In the genomic region with DNA sequence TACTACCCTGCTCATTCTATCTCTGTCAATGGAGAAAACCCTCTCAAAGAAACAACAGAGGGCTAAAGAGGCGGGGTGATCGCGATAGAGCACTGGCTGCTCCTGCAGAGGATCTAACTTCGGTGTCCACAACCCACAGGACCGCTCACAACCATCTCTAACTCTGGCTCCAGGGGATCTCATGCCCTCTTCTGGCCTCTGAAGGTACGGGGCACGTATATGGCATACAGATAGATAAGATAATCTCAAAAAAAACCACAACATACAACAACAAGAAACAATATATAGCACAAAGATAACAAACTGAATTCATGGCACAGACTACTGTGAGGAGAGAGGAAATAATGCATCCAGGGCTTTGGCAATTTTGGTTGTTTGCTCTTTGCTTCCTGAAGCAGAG, we compare ENCODE assay signal across 11 mouse cellular contexts. TPM values are rescaled to one million over a fixed set of nuclear protein-coding genes. Genes with fewer than 3 reads are reported as not detected.
A peak's percentile ranks its signal among the peaks of the same experiment; 100 is the strongest.
DNase-seq lines count a peak whose midpoint lies in the region; ATAC-seq and TF ChIP-seq lines count a peak whose summit lies in the region.
"Had no signal": no experiment of that assay in that cellular context is flagged by ENCODE, and none has a peak within 500 bp of the region (broad histone marks: within the 10 kb centered on the region; RNA-seq: fewer than 3 reads in every experiment).

No protein-coding gene starts in this region.

- H3K27me3 ChIP-seq in heart, embryonic 13.5 days (replicated peaks) = no peaks in the 10 kb centered on the region
- no peaks in the 10 kb centered on the region for H3K27me3 ChIP-seq in midbrain, postnatal 0 days (ENCODE audit: insufficient read depth, low read length)
- H3K27me3 ChIP-seq: heart, embryonic 12.5 days had no signal

- no peak overlapping the region for H3K4me3 ChIP-seq in heart, embryonic 13.5 days
- no peak overlapping the region for H3K4me3 ChIP-seq in midbrain, postnatal 0 days (ENCODE audit: low read depth, low read length)
- H3K4me3 ChIP-seq: heart, embryonic 12.5 days had no signal

- H3K9me3 ChIP-seq in heart, embryonic 13.5 days = no peaks in the 10 kb centered on the region
- no peaks in the 10 kb centered on the region for H3K9me3 ChIP-seq in midbrain, postnatal 0 days (ENCODE audit: low read length)
- H3K9me3 ChIP-seq: heart, embryonic 12.5 days had no signal

- peaks cover 14% of the 10 kb centered on the region for H3K4me1 ChIP-seq in heart, embryonic 13.5 days
- H3K4me1 ChIP-seq in midbrain, postnatal 0 days (ENCODE audit: insufficient read depth, low read length) = no peaks in the 10 kb centered on the region; the same call in 1 of the 2 replicates

- DNase-seq in heart, postnatal 25 days (ENCODE audit: low spot score) = no peak
- DNase-seq in thymus, postnatal 0 days (ENCODE audit: low spot score) = peak; percentile 52
- DNase-seq in thymus, adult 18-20 months = no peak
- no peak for DNase-seq in midbrain, postnatal 0 days (ENCODE audit: low spot score)
- DNase-seq in testis, postnatal 10 days (ENCODE audit: low spot score) = no peak
- DNase-seq in right cerebral cortex, postnatal 14 days = no peak
- DNase-seq in cerebellum, postnatal 10 days = no peak
- DNase-seq: cerebellum, adult 11-12 months had no signal

- WGBS in heart, embryonic 13.5 days = 49% methylated on average over 7 of the region's 7 CpGs
- 51% methylated on average over 7 of the region's 7 CpGs for WGBS in midbrain, postnatal 0 days

- no peak for ATAC-seq in heart, embryonic 13.5 days (ENCODE audit: extremely low read depth, insufficient number of reproducible peaks, low FRiP score, low TSS enrichment)
- ATAC-seq in midbrain, postnatal 0 days (ENCODE audit: low FRiP score) = no peak
- ATAC-seq: hindbrain, embryonic 16.5 days had no signal

- H3K36me3 ChIP-seq in heart, embryonic 13.5 days = peaks cover 31% of the 10 kb centered on the region
- peaks cover 23% of the 10 kb centered on the region for H3K36me3 ChIP-seq in midbrain, postnatal 0 days (ENCODE audit: insufficient read depth, low read length)

- intact Hi-C loops in heart, postnatal 25 days (cut with DNase I) = loop anchor here (5.0 to 10.0 kb wide), 2 partner anchors 130 to 363 kb away; no protein-coding TSS in a partner anchor

- H3K27ac ChIP-seq in heart, embryonic 13.5 days (replicated peaks) = no peak overlapping the region
- H3K27ac ChIP-seq in midbrain, postnatal 0 days (ENCODE audit: low read depth, low read length) = no peak overlapping the region

- peak; percentile 47 for TF ChIP-seq CTCF in midbrain, postnatal 0 days (IDR thresholded peaks at IDR 0.05)

- H3K4me2 ChIP-seq in heart, embryonic 13.5 days = no peak overlapping the region
- H3K4me2 ChIP-seq in midbrain, postnatal 0 days (ENCODE audit: low read depth, low read length, poor library complexity, severe bottlenecking) = no peak overlapping the region
- H3K4me2 ChIP-seq: heart, embryonic 12.5 days had no signal

- peak overlapping the region; percentile 19; the same call in 1 of the 2 replicates for H3K9ac ChIP-seq in heart, embryonic 13.5 days
- no peak overlapping the region for H3K9ac ChIP-seq in midbrain, postnatal 0 days (replicated peaks; ENCODE audit: low read length, poor library complexity, severe bottlenecking)
- H3K9ac ChIP-seq: heart, embryonic 12.5 days had no signal

RNA-seq across cellular contexts. Expression of gene Tctn1, which starts 2.2 kb away (rescaled TPM):
- 2.5 and 2.8 TPM in 2 replicates for polyA plus RNA-seq in heart, embryonic 13.5 days (2015; fragmentation: Nextera tagmentation; extraction: Ambion mirVana)
- 1 to 10 TPM; 3.5 to 4.7 TPM for total RNA-seq in heart, postnatal 25 days (2021)
- polyA plus RNA-seq in thymus, postnatal 0 days (2015; fragmentation: Nextera tagmentation; extraction: Ambion mirVana) = 1.8 and 3.3 TPM in 2 replicates
- total RNA-seq in midbrain, postnatal 0 days (2014; rRNA removed) = 30.0 and 37.5 TPM in 2 replicates
- polyA plus RNA-seq in midbrain, postnatal 0 days (2015; fragmentation: Nextera tagmentation; extraction: Ambion mirVana) = 5.8 and 6.2 TPM in 2 replicates

RNA-seq across cellular contexts. Expression of gene Pptc7, which starts 22.1 kb away (rescaled TPM):
- polyA plus RNA-seq in heart, embryonic 13.5 days (2015; fragmentation: Nextera tagmentation; extraction: Ambion mirVana) = 9.1 and 9.7 TPM in 2 replicates
- 10 to 100 TPM; 91.3 to 93.5 TPM for total RNA-seq in heart, postnatal 25 days (2021)
- polyA plus RNA-seq in thymus, postnatal 0 days (2015; fragmentation: Nextera tagmentation; extraction: Ambion mirVana) = 23.8 and 34.3 TPM in 2 replicates
- total RNA-seq in midbrain, postnatal 0 days (2014; rRNA removed) = 19.3 and 22.7 TPM in 2 replicates
- polyA plus RNA-seq in midbrain, postnatal 0 days (2015; fragmentation: Nextera tagmentation; extraction: Ambion mirVana) = 5.6 and 6.7 TPM in 2 replicates

RNA-seq across cellular contexts. Expression of gene Hvcn1, which starts 55.5 kb away (rescaled TPM):
- polyA plus RNA-seq in heart, embryonic 13.5 days (2015; fragmentation: Nextera tagmentation; extraction: Ambion mirVana) = 1.9 and 2.7 TPM in 2 replicates
- 1 to 10 TPM in 1 of 2 experiments, under 1 TPM in 1; 0.81 to 1.1 TPM for total RNA-seq in heart, postnatal 25 days (2021)
- 22.3 and 24.6 TPM in 2 replicates for polyA plus RNA-seq in thymus, postnatal 0 days (2015; fragmentation: Nextera tagmentation; extraction: Ambion mirVana)
- 2.0 and 2.2 TPM in 2 replicates for total RNA-seq in midbrain, postnatal 0 days (2014; rRNA removed)
- polyA plus RNA-seq in midbrain, postnatal 0 days (2015; fragmentation: Nextera tagmentation; extraction: Ambion mirVana) = 1.3 and 1.6 TPM in 2 replicates
